Mouse (Mus musculus): Measurements from ENCODE around the gene Gsg1. TPM values are rescaled to one million over a fixed set of nuclear protein-coding genes. Genes with fewer than 3 reads are reported as not detected.

The Gsg1 gene
- polyA plus RNA-seq, 1 experiment from 2014 or later, result 0.40 TPM

DNA sequence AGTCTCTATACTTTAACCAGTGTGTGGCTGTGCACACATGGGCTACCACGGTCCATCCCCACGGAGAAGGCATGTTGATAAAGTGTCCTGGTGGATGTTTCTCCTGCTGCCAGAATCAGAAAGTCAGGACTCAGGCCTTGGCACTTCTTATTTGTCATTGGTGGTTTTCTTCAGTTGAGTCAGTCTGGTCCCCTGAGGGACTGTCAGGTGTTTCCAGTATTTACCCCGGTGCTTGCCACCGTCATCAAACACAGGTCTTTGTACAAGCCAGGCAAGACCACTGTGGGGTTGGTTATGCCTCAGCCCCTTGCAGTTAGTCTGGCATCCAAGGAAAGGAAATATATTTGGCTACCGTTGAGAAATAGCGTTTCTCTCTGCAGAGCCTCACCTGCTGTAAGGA, 23.6 kb downstream of the Gsg1 start:
- Histone ChIP-seq H3K4me2 (replicated peaks) (no peak overlapping the region), H3K36me3 (peaks cover 22% of the 10 kb centered on the region), H3K27me3 (no peaks in the 10 kb centered on the region), H3K27ac (no peak overlapping the region), H3K9me3 (replicated peaks) (no peaks in the 10 kb centered on the region), H3K4me3 (no peak overlapping the region), H3K4me1 (peaks cover 6% of the 10 kb centered on the region; the same call in 1 of the 2 replicates), H3K9ac (no peak overlapping the region)
- WGBS, result 85% methylated on average over 6 of the region's 6 CpGs
- no peak for ATAC-seq (ENCODE audit: low FRiP score)

DNA sequence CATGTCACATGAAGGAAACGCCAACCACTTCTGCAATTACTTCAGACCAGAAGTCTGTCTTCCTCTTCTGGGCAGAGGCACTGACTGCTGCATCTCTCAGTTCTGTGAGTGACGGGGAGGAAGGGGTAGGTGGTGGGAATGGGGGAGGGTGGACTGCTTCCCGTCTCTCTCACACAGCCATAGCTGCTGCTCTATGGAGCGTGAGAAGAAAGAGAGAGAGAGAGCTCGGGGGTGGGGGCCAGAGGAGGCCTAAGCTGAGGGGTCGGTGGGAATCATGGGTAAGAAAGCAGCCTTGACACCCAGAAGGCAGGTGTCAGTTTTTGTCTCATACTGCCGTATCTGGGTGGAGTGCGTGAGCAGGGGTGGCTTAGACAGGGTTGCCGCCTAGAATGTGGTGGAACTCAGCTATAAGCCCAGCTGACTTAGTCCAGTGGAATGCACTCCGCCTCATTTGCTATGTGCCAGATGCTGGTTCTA, 25.6 kb downstream of the Gsg1 start:
- Histone ChIP-seq H3K4me3 (no peak overlapping the region), H3K9ac (no peak overlapping the region), H3K4me1 (peaks cover 19% of the 10 kb centered on the region), H3K9me3 (replicated peaks) (no peaks in the 10 kb centered on the region), H3K36me3 (peaks cover 7% of the 10 kb centered on the region; the same call in 1 of the 2 replicates), H3K27ac (no peak overlapping the region), H3K4me2 (replicated peaks) (no peak overlapping the region), H3K27me3 (no peaks in the 10 kb centered on the region)
- 40% methylated on average over 10 of the region's 10 CpGs for WGBS
- peak; percentile 69 for ATAC-seq (ENCODE audit: low FRiP score)

DNA sequence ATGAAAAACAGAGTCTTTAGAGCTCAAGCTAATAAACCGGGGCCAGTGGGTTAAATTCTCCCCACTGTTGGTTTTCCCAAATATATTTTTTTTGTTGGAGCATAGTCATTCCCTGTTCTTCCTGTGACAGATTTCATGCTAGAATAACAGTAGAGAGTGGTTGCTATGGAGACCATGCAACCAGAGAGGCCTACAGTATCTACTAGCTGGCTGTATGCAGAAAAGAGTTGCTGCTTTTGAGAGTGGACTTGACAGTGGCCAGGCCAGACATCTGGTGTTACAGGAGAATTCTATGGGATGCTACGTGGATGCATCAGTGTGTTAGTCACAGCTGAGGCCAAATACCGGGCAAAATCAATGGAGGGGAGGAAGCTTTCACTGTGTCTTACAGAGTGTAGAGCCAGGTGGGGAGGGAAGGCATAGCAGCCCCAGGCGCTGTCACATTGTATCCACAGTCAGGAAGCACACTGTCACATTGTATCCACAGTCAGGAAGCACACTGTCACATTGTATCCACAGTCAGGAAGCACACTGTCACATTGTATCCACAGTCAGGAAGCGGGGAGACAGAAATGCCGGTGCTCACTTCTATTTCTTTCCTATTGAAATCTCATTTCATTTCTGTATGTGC, 30.2 kb downstream of the Gsg1 start:
- no peak overlapping the region for H3K4me2 ChIP-seq (replicated peaks)
- H3K4me3 ChIP-seq, result no peak overlapping the region
- no peaks in the 10 kb centered on the region for H3K9me3 ChIP-seq (replicated peaks)
- WGBS, result 67% methylated on average over 6 of the region's 6 CpGs
- no peak overlapping the region for H3K9ac ChIP-seq
- H3K4me1 ChIP-seq, result peaks cover 21% of the 10 kb centered on the region
- peak; percentile 65 for ATAC-seq (ENCODE audit: low FRiP score)
- H3K36me3 ChIP-seq, result peaks cover 23% of the 10 kb centered on the region; the same call in 1 of the 2 replicates
- H3K27ac ChIP-seq, result peak overlapping the region; percentile 62
- no peaks in the 10 kb centered on the region for H3K27me3 ChIP-seq

DNA sequence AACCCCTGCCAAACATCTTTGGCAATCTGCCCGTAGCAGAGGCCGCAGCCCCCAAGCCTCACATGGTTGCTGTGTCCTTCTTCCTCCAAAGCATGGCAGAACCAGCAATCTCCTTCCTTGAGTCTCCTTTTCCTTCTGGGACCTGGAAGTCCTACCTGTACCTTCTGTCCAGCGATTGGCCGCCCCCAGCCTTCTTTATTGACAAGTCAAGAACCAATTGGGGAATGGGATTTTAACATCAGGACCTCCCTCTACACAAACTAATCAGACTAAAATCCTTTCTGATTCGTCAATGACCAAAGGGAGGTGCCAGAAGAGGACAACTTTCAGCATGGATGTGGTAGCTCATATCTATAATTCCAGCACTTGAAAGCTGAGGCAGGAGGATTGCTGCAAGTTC, 34.2 kb downstream of the Gsg1 start:
- no peak for ATAC-seq (ENCODE audit: low FRiP score)
- H3K36me3 ChIP-seq, result peaks cover 38% of the 10 kb centered on the region; the same call in 1 of the 2 replicates

DNA sequence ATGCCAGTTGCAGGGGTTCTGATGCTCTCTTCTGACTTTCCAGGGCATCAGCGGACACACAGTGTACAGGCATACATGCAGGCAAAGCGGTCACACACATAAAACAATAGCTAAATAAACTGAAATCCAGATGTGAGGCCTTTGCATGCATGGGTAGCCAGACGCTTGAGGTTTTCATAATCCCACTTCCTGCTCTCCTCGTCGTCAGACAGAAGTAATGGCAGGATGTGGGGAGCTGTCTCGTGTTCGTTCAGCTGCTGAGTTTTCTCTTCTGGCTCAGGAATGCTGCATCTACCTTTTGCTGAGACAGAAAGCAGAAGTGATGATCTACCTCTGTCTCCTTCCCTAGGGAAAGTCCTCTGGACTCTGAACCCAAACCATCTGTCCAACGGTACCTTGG, 35.8 kb downstream of the Gsg1 start:
- Histone ChIP-seq H3K9me3 (replicated peaks) (no peaks in the 10 kb centered on the region), H3K4me2 (replicated peaks) (no peak overlapping the region), H3K36me3 (peaks cover 46% of the 10 kb centered on the region; the same call in 1 of the 2 replicates), H3K27ac (no peak overlapping the region), H3K4me1 (0 out of 2 replicates have a peak, but pooled peaks cover under 1% of the 10 kb centered on the region), H3K27me3 (no peaks in the 10 kb centered on the region), H3K9ac (no peak overlapping the region), H3K4me3 (no peak overlapping the region)
- no peak for ATAC-seq (ENCODE audit: low FRiP score)
- WGBS, result 75% methylated on average over 8 of the region's 8 CpGs

More for the DNA sequence above, 34.2 kb downstream of the Gsg1 start:
- no peak overlapping the region for H3K27ac ChIP-seq
- H3K27me3 ChIP-seq, result no peaks in the 10 kb centered on the region
- 91% methylated on average over 5 of the region's 5 CpGs for WGBS
- H3K4me1 ChIP-seq, result peaks cover 10% of the 10 kb centered on the region
- H3K4me3 ChIP-seq, result no peak overlapping the region
- no peak overlapping the region for H3K4me2 ChIP-seq (replicated peaks)
- H3K9me3 ChIP-seq (replicated peaks), result no peaks in the 10 kb centered on the region
- H3K9ac ChIP-seq, result no peak overlapping the region

DNA sequence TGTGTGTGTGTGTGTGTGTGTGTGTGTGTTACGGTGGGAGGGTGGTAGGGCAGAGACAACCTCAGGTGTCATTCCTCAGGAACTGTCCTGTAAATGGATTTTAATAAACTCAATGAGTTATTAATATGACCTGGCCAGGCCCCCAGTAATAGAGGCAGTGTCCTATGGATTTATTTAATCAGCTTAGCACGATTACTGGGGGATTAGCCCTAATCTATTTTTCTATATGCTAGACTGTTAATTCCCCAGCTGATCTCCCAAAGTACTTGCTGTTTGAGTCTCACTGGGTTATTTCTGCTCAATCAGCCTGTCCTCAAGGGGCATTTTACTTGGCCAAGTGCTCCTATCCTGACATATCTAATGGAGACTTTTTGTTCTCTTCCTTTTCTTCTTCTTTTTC, 41.5 kb downstream of the Gsg1 start:
- Histone ChIP-seq H3K9ac (no peak overlapping the region), H3K36me3 (peaks cover 14% of the 10 kb centered on the region; the same call in 1 of the 2 replicates), H3K27me3 (no peaks in the 10 kb centered on the region), H3K9me3 (replicated peaks) (no peaks in the 10 kb centered on the region), H3K4me1 (no peaks in the 10 kb centered on the region), H3K4me3 (no peak overlapping the region), H3K27ac (no peak overlapping the region), H3K4me2 (replicated peaks) (no peak overlapping the region)
- 93% methylated on average over 1 of the region's 2 CpGs for WGBS
- no peak for ATAC-seq (ENCODE audit: low FRiP score)

DNA sequence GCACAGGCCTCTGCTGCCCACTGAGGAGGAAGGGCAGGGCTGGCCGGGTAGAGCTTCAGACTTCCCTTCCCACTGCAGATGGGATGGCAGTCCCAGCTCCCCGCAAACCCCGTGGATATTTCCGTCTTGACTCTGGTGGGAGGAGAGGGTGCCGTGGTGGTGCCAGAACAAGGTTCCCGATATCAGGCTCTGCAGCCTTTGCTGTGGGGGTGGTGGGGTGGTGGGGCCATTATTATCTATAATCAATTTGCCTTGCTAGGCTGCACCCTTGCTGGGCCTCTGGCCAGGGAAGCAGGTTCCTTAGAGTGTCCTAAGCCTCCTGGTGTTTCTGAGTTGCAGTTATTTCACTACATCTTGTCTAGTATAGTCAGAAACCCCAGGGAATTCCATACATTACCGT, 43.0 kb downstream of the Gsg1 start:
- no peaks in the 10 kb centered on the region for H3K4me1 ChIP-seq
- no peaks in the 10 kb centered on the region for H3K27me3 ChIP-seq
- peaks cover 8% of the 10 kb centered on the region; the same call in 1 of the 2 replicates for H3K36me3 ChIP-seq
- H3K9ac ChIP-seq, result no peak overlapping the region
- H3K4me3 ChIP-seq, result no peak overlapping the region
- WGBS, result 68% methylated on average over 7 of the region's 7 CpGs
- no peak for ATAC-seq (ENCODE audit: low FRiP score)
- no peak overlapping the region for H3K27ac ChIP-seq
- no peaks in the 10 kb centered on the region for H3K9me3 ChIP-seq (replicated peaks)
- H3K4me2 ChIP-seq (replicated peaks), result no peak overlapping the region

DNA sequence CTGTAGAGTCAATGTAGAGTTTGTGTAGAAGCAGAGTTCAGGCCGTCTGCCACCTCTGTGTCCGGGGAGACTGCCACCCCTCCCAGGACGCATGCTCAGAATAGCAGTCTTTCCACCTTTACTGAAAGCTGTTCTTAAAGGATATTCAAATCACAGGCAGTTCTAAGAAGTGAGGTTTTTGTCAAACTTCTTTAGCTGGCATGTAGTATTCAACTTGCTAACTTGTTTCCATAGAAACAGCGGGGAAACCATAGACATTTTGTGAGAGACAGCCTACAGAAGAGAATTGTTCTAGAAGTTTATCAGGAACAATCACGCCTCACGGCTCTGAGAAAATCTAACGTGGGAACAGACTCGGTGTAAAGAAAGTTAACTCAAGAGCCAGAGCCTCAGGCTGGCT, 47.2 kb downstream of the Gsg1 start:
- no peak overlapping the region for H3K27ac ChIP-seq
- no peak overlapping the region for H3K9ac ChIP-seq
- no peak overlapping the region for H3K4me2 ChIP-seq (replicated peaks)
- H3K4me3 ChIP-seq, result no peak overlapping the region
- WGBS, result 46% methylated on average over 8 of the region's 8 CpGs
- no peaks in the 10 kb centered on the region for H3K9me3 ChIP-seq (replicated peaks)
- H3K27me3 ChIP-seq, result no peaks in the 10 kb centered on the region
- 0 out of 2 replicates have a peak, but pooled peaks have one; percentile 16 for ATAC-seq (ENCODE audit: low FRiP score)
- no peaks in the 10 kb centered on the region for H3K4me1 ChIP-seq
- H3K36me3 ChIP-seq, result no peaks in the 10 kb centered on the region; the same call in 1 of the 2 replicates

DNA sequence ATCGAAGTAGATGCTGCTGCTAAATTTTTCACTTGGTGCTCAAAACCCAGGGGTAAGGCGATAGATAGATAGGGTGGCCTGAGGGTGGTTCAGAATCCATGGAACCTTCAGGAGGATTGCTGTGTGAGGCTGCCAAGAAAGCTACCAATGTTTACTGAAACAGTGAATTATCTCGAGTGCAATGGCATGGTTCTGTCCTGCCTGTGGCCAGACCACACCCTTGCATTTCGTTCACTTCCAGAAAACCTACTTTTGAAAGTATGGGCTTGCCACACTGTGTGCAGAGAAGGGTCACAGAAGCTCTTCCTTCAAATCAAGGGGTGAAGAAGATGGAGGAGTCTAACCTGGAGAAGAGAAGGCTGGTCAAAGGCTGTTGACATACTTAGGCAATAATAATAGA, 48.3 kb downstream of the Gsg1 start:
- H3K4me2 ChIP-seq (replicated peaks), result no peak overlapping the region
- H3K27me3 ChIP-seq, result no peaks in the 10 kb centered on the region
- H3K4me1 ChIP-seq, result no peaks in the 10 kb centered on the region
- no peak for ATAC-seq (ENCODE audit: low FRiP score)
- no peaks in the 10 kb centered on the region; the same call in 1 of the 2 replicates for H3K36me3 ChIP-seq
- H3K27ac ChIP-seq, result no peak overlapping the region
- H3K9ac ChIP-seq, result no peak overlapping the region
- no peak overlapping the region for H3K4me3 ChIP-seq
- no peaks in the 10 kb centered on the region for H3K9me3 ChIP-seq (replicated peaks)
- WGBS, result 93% methylated on average over 4 of the region's 4 CpGs

DNA sequence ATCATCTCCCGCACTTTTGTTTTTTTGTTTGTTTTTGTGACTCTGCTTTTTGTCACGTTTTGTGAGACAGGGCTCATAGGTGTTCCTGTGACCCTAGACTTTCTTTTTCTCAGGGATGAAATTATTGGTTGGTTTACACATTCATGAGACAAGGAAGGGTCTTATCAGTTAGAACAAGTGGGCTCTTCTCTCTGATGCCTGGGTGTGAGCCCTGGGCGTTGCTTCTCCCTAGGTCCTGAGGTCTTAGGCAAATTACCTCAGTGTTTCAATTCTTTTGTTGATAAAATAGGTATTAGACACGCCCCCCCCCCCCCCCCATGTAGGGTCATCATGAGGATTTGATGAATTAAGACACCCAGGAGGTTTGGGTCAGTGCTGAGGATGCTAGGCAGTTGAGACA, 49.3 kb downstream of the Gsg1 start:
- no peak for ATAC-seq (ENCODE audit: low FRiP score)
- H3K9ac ChIP-seq, result no peak overlapping the region
- 70% methylated on average over 4 of the region's 4 CpGs for WGBS
- H3K4me2 ChIP-seq (replicated peaks), result no peak overlapping the region
- no peak overlapping the region for H3K4me3 ChIP-seq
- no peaks in the 10 kb centered on the region for H3K9me3 ChIP-seq (replicated peaks)
- H3K4me1 ChIP-seq, result no peaks in the 10 kb centered on the region; the same call in 1 of the 2 replicates
- no peaks in the 10 kb centered on the region for H3K27me3 ChIP-seq
- H3K36me3 ChIP-seq, result no peaks in the 10 kb centered on the region; the same call in 1 of the 2 replicates
- H3K27ac ChIP-seq, result no peak overlapping the region

DNA sequence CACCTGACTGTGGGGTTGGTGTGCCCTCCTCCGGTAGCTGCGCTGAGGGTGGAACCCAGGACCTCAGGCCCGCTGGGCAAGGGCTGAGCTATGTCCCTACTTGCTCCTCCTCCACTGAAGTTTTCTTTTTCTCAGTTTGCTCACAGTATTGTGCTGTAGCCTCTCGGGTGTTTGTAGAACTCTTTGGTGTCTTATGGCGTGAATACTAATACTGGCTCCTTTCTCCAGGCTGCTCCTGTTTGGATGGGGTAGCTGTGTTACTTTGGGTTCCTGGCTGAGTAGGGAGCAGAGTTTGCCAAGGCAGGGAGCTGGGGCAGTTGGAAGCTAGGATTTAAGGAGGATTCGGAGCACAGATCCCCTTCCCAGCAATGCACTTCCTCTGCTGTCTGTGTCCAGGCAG, 50.4 kb downstream of the Gsg1 start:
- ATAC-seq (ENCODE audit: low FRiP score), result no peak
- H3K4me2 ChIP-seq (replicated peaks), result no peak overlapping the region
- no peaks in the 10 kb centered on the region for H3K36me3 ChIP-seq
- no peaks in the 10 kb centered on the region for H3K27me3 ChIP-seq
- no peak overlapping the region for H3K27ac ChIP-seq
- peaks cover 2% of the 10 kb centered on the region for H3K4me1 ChIP-seq
- no peak overlapping the region for H3K4me3 ChIP-seq
- H3K9me3 ChIP-seq (replicated peaks), result no peaks in the 10 kb centered on the region
- 67% methylated on average over 6 of the region's 6 CpGs for WGBS
- H3K9ac ChIP-seq, result no peak overlapping the region

DNA sequence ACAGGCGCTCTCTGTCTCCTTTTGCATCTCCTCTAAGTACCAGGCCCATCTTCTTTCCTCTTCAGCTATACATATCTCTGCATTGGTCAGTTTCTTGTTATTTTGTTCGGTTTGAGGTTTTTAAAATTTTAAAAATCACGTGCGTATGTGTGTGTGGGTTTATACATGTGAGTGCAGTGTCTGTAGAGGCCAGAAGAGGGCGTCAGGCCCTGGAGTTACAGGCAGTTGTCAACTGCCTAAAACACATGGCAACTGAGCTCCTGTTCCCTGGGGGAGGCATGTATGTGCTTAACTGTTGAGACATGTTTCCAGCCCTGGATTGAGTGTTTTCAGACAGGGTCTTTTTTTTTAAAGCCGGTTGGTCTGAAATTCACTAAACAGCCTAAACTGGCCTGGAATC, 51.5 kb downstream of the Gsg1 start:
- Histone ChIP-seq H3K4me2 (replicated peaks) (no peak overlapping the region), H3K4me3 (no peak overlapping the region), H3K4me1 (peaks cover 7% of the 10 kb centered on the region), H3K9me3 (replicated peaks) (no peaks in the 10 kb centered on the region), H3K27ac (no peak overlapping the region), H3K27me3 (no peaks in the 10 kb centered on the region), H3K9ac (no peak overlapping the region), H3K36me3 (no peaks in the 10 kb centered on the region)
- no peak for ATAC-seq (ENCODE audit: low FRiP score)
- WGBS, result 90% methylated on average over 6 of the region's 6 CpGs

Data from hindbrain, embryonic 12.5 days (tissue).